Mouse (Mus musculus) skeletal muscle tissue, adult 2 months (tissue): ENCODE data around the gene 1810055G02Rik.

Experiments
- DNase-seq: peaks from one replicate; pipeline ENCODE4 v3.0.0-alpha.2; 2012; ENCODE audit warnings: low read depth, low spot score

Gene 1810055G02Rik

DNA sequence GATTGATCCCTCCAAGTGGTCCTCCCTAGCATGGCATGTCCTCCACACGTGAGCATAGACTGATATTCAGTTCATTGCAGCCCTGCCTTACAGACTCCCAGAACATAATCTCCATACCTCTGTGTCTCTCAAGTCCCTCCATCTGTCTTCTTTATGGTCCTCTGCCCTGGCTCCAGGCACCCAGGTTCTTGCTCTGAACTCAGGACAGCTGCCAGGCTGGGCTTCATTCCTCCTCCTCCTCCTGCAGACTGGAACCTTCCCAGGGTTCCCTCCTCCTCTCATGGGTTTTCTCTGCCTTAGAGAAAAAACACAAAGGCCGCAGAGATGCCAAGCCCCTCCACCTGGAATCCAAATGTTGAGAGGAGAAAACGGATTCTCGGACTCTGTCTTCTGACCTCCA, 34.6 kb downstream of the 1810055G02Rik start:
- DNase-seq: no peak

DNA sequence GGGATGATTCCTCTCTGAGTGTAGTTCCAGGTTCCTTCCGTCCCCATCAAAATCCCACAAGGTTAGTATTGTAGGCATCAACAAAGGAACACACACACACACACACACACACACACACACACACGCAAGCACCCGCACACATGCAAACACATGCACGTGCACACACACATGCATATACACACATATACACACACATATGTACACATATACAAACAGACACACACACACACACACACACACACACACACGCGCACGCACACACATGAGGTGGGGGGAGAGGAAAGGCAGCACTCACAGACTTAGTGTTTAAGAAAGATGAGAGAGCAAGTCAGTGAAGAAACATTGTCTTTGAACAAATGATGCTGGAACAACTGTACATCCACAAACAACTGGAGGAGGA, 35.3 kb downstream of the 1810055G02Rik start:
- no peak for DNase-seq

DNA sequence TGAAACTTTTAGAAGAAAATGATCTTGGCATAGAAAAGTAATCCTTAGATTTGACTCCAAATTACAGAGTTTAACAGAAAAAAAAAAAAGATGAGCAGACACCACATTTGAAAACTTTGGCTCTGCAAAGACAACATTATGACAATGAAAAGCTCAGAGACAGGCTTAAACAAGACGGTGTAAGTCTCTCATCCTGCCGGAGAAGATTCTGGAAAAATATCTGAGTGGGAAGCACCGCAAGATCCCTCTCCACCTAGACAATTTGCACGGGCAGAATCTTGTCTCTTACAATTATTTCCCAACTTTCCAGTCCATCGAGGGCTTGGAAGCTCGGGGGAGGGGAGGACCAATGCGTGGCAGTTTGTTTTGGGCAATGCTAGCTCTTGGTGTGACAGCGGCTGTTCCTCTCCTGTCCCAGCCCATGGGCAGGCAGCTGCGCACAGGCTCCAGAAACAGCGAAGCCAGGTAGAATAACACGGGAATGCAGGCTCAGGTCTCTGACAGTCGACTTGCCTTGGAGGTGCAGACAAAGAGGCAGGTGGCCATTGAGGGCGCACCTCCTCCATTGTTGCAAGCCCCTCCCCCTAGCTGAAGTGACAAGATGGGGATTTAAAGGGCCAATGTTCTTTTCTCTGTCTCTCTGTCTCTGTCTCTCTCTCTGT, 35.9 kb downstream of the 1810055G02Rik start:
- DNase-seq: no peak

DNA sequence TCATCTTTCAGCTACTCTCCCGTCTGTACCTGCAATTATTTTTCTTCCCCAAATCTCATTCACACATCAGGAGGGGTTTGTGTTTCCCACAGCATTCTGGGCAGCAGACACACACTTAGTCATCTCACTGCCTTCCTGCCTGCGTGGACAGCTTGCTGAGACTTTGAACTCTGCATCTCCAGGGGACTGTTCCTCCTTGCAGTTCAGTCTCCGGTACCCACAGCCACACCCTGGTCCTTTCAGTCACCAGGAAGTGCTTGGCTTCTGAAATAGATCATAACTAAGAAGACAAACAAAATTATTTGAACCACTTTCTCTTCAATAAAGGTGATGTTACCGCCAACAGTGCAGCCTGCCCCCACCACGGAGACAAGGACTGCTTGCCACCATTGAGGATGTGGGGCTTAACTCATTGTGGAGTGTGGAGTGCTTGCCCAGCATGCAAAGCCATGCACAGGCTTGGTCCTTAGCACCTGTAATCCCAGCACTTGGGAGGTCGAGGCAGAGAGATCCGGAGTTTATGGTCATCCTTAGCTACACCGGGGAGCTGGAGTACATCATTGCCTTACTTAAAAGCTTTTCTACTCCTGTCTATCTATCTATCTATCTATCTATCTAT, 44.6 kb downstream of the 1810055G02Rik start:
- no peak for DNase-seq

DNA sequence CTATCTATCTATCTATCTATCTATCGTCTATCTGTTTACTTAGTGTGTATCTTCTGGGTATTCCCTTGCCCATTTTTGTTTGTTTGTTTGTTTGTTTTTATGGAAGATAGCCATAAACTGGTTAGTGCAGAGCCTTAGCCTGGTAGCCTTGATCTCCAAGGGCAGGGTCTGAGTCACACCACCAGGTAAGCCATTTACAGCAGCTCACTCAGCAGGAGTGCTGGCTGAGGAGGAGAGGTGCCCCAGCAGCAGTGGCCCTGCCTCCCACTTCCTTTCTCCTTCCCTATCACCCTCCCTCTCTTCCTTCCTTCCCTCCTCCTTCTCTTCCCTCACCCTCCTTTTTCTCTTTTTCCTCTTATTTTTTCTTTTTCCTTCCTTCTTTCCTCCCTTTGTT, 45.1 kb downstream of the 1810055G02Rik start:
- DNase-seq: no peak

DNA sequence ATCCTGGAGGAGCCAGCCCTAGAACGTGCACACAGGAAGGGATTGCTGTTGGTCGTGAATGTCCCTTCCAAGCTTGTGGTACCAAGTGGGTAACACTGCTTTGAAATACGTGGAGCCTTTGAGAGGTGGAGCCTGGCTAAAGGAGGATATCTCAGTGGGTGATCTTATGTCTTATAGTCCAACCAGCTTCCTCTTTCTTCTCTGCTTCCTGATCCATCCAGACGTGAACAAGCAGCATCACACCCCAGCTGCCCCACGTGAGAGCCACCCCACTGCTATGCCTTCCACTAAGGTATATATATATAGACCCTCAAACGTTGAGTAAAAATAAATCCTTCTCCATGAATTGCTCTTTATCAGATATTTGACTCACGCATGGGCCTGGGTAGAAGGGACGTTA, 45.6 kb downstream of the 1810055G02Rik start:
- DNase-seq: no peak

DNA sequence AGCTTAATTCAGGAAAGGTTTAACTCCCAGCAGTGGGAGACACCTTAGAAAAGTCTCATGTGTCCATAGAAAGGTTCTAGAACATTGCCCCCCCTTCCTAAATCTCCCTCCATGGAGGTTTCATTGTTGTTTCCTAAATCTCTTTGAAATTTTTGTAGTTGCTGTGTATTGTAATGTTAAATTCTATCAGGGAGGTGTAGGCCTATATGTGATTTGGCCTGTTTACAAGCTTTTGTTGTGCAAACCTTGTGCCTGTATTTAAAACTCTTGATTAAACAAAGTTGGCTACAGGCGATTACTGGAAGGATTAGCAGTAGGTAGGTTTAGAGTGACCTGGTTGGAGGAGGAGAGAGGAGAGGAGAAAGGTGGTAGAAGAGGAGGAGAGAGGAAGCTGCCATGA, 49.8 kb downstream of the 1810055G02Rik start:
- DNase-seq: no peak

DNA sequence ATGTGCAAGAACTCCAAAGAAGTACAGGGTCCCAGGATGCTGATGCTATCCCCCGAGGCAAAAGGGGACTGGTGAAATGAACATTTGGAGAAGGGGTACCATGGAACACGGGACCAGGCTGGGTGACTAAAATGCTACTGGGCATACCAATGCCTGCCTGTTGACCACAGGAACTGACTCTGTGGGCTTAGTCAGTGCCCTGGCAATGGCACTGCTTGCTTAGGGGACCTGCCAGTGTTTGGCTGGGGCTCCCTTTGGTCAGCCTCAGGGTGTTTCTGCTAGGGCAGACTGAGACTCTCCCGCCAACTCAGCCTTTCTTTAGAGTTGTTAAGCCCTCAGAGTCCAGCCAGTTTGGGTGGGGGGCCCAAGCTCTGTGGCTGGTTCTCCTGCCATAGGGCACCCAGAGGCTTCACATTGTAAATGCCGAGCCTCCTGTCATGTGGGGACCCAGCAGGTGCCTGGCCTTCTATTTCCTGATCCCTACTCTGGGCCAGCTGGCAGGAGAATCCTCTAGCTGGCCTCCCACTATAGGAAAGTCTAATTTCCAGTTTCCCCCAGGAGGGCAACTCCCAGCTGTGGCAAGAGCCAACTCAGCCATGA, 57.2 kb downstream of the 1810055G02Rik start:
- DNase-seq: no peak

DNA sequence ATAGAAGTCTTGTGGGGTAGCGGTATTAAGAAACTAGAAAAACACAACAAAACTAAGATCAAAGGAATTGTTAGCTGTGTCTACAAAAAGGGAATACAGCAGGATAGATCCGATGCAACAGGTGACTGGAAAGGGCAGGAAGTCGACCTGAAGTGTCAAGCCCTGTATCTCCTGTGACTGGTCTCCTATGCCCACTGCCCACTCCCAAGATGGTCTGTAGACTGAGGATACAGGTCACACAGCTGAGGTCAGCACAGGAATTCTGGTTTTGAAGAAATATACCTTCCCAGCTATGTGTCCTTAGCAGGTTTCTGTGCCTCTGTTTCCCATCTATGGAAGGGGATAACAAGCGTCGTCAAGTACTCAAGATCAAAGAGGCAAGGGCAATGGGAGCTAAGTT, 58.3 kb downstream of the 1810055G02Rik start:
- no peak for DNase-seq

DNA sequence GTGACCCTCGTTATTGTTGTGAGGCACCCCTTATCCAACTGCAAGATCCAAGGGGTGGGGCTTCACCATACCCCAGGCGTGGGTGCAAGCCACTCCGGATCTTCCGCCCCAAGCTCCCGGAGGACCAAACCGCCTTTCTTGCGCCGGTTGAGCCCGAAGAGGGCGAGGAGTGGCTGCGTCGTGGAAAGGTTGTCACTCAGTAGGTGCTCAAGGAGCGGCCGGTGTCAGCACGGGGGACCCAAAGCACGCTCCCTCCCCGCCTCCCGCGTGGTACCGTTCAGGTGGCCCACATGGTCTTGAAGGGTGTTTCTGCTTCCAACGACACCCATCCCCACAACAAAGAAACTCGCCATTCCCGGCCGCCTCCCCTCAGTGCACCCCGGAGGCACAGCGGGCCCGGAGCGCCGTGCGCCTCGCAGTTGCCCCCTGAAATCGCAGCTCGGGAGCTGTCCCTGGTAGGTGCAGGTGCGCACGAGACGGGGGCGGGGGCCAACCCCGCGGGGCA, 59.2 kb downstream of the 1810055G02Rik start, which contains the start of gene Kmt5b:
Kmt5b (plus strand) TSS at position 146 of the 505 bp plus-strand sequence.
- DNase-seq: peak; percentile 36
